8 mouse cellular contexts compared by ENCODE assay signal in the genomic region with DNA sequence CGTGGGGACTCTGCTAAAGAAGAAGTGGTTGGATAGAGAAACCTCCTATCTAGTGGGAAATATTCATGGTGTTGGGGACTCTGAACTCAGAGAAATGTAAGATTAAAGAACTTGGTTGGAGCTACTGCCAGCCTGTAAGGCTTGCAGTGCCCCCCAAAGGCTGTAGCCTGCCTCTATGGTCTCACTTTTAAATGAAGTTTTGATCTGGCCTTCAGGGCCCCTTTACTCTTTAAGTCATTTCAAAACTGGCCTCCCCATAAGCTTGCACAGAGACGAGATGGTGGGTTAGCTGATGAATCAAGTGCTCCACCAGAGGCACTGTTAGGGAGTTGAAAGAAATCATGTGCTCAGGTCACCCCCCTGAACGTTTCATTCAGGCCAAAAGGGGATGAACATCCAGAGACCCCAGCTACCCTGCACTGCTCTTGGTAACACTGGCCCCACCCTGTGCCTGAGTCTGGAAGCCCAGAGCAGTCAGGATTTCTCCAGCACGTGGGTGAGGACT. TPM values are rescaled to one million over a fixed set of nuclear protein-coding genes. Genes with fewer than 3 reads are reported as not detected.
A peak's percentile ranks its signal among the peaks of the same experiment; 100 is the strongest.
DNase-seq lines count a peak whose midpoint lies in the region; ATAC-seq lines count a peak whose summit lies in the region.
"Had no signal": no experiment of that assay in that cellular context is flagged by ENCODE, and none has a peak within 500 bp of the region (broad histone marks: within the 10 kb centered on the region; RNA-seq: fewer than 3 reads in every experiment).

No protein-coding gene starts in this region.

- no peak overlapping the region for H3K9ac ChIP-seq in embryonic facial prominence, embryonic 11.5 days (replicated peaks; ENCODE audit: low read length)
- H3K9ac ChIP-seq in hindbrain, embryonic 15.5 days, result peak overlapping the region; percentile 53
- peak overlapping the region; percentile 85 for H3K9ac ChIP-seq in midbrain, embryonic 14.5 days (replicated peaks; ENCODE audit: low read length)

- 31% methylated on average over 4 of the region's 4 CpGs for WGBS in embryonic facial prominence, embryonic 11.5 days
- 19% methylated on average over 4 of the region's 4 CpGs for WGBS in hindbrain, embryonic 15.5 days
- 27% methylated on average over 4 of the region's 4 CpGs for WGBS in midbrain, embryonic 14.5 days

- H3K4me3 ChIP-seq in embryonic facial prominence, embryonic 11.5 days (ENCODE audit: low read depth, low read length), result no peak overlapping the region
- peak overlapping the region; percentile 54 for H3K4me3 ChIP-seq in hindbrain, embryonic 15.5 days
- H3K4me3 ChIP-seq in midbrain, embryonic 14.5 days (replicated peaks; ENCODE audit: low read depth, low read length), result peak overlapping the region; percentile 72
- H3K4me3 ChIP-seq: erythroblast, embryonic 14.5 days had no signal

- H3K36me3 ChIP-seq in embryonic facial prominence, embryonic 11.5 days (replicated peaks; ENCODE audit: control insufficient read depth, insufficient read depth, low read depth, low read length), result no peaks in the 10 kb centered on the region
- H3K36me3 ChIP-seq in hindbrain, embryonic 15.5 days, result no peaks in the 10 kb centered on the region
- H3K36me3 ChIP-seq in midbrain, embryonic 14.5 days (ENCODE audit: control insufficient read depth, insufficient read depth, low read length), result no peaks in the 10 kb centered on the region

- no peaks in the 10 kb centered on the region for H3K4me1 ChIP-seq in embryonic facial prominence, embryonic 11.5 days (ENCODE audit: control insufficient read depth, insufficient read depth, low read length)
- H3K4me1 ChIP-seq in hindbrain, embryonic 15.5 days (replicated peaks), result peaks cover 18% of the 10 kb centered on the region
- peaks cover 12% of the 10 kb centered on the region for H3K4me1 ChIP-seq in midbrain, embryonic 14.5 days (ENCODE audit: control insufficient read depth, insufficient read depth, low read length)

- ATAC-seq in embryonic facial prominence, embryonic 11.5 days (replicated peaks; ENCODE audit: insufficient number of reproducible peaks, low FRiP score, low TSS enrichment, low read depth), result no peak
- ATAC-seq in hindbrain, embryonic 15.5 days (ENCODE audit: low FRiP score, low read depth), result 0 out of 2 replicates have a peak, but pooled peaks have one; percentile 13
- ATAC-seq in midbrain, embryonic 14.5 days (ENCODE audit: low FRiP score, low TSS enrichment), result peak; percentile 18; the same call in 1 of the 2 replicates
- ATAC-seq in megakaryocyte-erythroid progenitor cell, adult 5-6 weeks (replicated peaks; ENCODE audit: low FRiP score, low TSS enrichment, poor library complexity, severe bottlenecking), result no peak

- H3K9me3 ChIP-seq in embryonic facial prominence, embryonic 11.5 days (replicated peaks; ENCODE audit: control insufficient read depth, low read length), result no peaks in the 10 kb centered on the region
- no peaks in the 10 kb centered on the region for H3K9me3 ChIP-seq in hindbrain, embryonic 15.5 days
- H3K9me3 ChIP-seq in midbrain, embryonic 14.5 days (ENCODE audit: control insufficient read depth, low read length), result no peaks in the 10 kb centered on the region

- no peak overlapping the region for H3K27ac ChIP-seq in embryonic facial prominence, embryonic 11.5 days (replicated peaks; ENCODE audit: low read depth, low read length)
- peak overlapping the region; percentile 88 for H3K27ac ChIP-seq in hindbrain, embryonic 15.5 days (replicated peaks)
- peak overlapping the region; percentile 90 for H3K27ac ChIP-seq in midbrain, embryonic 14.5 days (replicated peaks; ENCODE audit: low read depth, low read length)

- H3K4me2 ChIP-seq in embryonic facial prominence, embryonic 11.5 days (ENCODE audit: low read depth, low read length), result no peak overlapping the region
- H3K4me2 ChIP-seq in hindbrain, embryonic 15.5 days, result peak overlapping the region; percentile 84
- peak overlapping the region; percentile 86 for H3K4me2 ChIP-seq in midbrain, embryonic 14.5 days (ENCODE audit: low read length)

- peak; percentile 5 for DNase-seq in right cerebral cortex, postnatal 14 days
- DNase-seq in right cerebral cortex, adult 2 months (ENCODE audit: low spot score in 2 of 2), result no peak
- peak; percentile 4 for DNase-seq in embryonic facial prominence, embryonic 11.5 days (ENCODE audit: low spot score)
- peak; percentile 52 for DNase-seq in midbrain, embryonic 14.5 days
- peak; percentile 47 for DNase-seq in thymus, postnatal 4 days

- H3K27me3 ChIP-seq in embryonic facial prominence, embryonic 11.5 days (ENCODE audit: control insufficient read depth, insufficient read depth, low read length), result no peaks in the 10 kb centered on the region
- H3K27me3 ChIP-seq in hindbrain, embryonic 15.5 days, result no peaks in the 10 kb centered on the region
- H3K27me3 ChIP-seq in midbrain, embryonic 14.5 days (ENCODE audit: control insufficient read depth, insufficient read depth, low read length), result no peaks in the 10 kb centered on the region

RNA-seq across cellular contexts. Expression of a gene that starts 3.0 kb away (rescaled TPM):
- polyA plus RNA-seq in embryonic facial prominence, embryonic 11.5 days (2014; fragmentation: Nextera tagmentation; extraction: Ambion mirVana), result 9.6 and 12.1 TPM in 2 replicates
- 33.1 and 33.2 TPM in 2 replicates for polyA plus RNA-seq in hindbrain, embryonic 15.5 days (2015; fragmentation: Nextera tagmentation; extraction: Ambion mirVana)
- 55.2 and 59.0 TPM in 2 replicates for polyA plus RNA-seq in midbrain, embryonic 14.5 days (2014; fragmentation: Nextera tagmentation; extraction: Ambion mirVana)
- 5.3 and 5.5 TPM in 2 replicates for total RNA-seq in megakaryocyte-erythroid progenitor cell, adult 5-6 weeks (2014; fragmentation: Nextera tagmentation)
- 10.1 and 12.1 TPM in 2 replicates for total RNA-seq in megakaryocyte-erythroid progenitor cell, adult 5-6 weeks (2017)

Comparison
In these comparisons a context has a peak if more than half of its experiments do, and no peak if none do; other contexts are left out.
1. DNase-seq: peak in right cerebral cortex, postnatal 14 days (single experiment), embryonic facial prominence, embryonic 11.5 days (single experiment), midbrain, embryonic 14.5 days (single experiment) and thymus, postnatal 4 days (single experiment); none in right cerebral cortex, adult 2 months (0 of 2).
2. ATAC-seq: peak in hindbrain, embryonic 15.5 days (single experiment) and midbrain, embryonic 14.5 days (single experiment); none in embryonic facial prominence, embryonic 11.5 days (single experiment) and megakaryocyte-erythroid progenitor cell, adult 5-6 weeks (single experiment).